Mouse (Mus musculus) ovary, postnatal 36 days (tissue): ENCODE measurements around the gene Ppa2.

ENCODE experiments used
- DNase-seq: peaks from one replicate; pipeline ENCODE4 v3.0.0; 2022; ENCODE audit warnings: low spot score, mixed read lengths

Gene Ppa2

DNA sequence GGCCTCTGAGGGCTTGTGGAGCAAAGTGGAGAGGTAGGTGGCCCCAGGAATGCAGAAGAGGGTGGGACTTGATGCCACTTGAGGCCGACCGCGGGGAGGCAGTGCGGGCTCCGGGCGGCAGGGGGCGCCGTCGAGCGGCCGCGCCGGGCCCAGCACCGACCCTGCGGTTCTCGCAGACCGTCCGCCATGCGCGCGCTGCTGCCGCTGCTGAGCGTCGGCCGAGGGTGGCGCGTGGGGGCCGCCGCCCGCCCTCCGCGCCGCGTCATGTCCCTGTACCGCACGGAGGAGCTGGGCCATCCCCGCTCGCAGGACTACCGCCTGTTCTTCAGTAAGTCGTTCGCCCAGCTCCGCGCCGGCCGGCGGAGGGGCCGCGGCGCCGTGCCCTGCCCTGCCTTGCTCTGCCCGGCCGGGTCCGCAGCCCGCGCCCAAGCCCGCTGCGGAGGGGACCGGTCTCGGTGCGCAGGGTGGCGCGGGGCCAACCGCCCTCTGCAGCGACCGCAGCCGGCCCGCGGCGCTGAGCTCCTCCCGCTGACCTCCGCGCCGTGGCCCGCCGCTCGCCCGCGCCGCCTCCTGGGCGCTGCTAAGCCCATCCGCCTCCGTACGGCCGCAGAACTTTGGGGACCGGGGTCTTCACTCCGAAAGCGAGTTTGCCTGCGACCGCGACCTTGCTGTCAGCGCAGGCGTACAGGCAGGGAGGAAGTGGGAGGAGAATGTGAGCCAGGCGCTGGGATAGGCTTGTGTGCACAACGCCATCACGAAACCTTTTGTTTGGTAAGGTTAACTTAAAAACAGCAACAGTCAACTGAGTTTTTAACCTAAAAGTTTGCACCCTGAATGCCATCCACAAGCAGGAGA is at the start of gene Ppa2:
TSS of gene Ppa2 (plus strand) at position 157 of the 855 bp plus-strand sequence.
- peak; percentile 85 for DNase-seq

GRCm38 (mm10) chr3:133271887-133272286 is 38.0 kb upstream of the Ppa2 start:
- DNase-seq: peak; percentile 51

DNA sequence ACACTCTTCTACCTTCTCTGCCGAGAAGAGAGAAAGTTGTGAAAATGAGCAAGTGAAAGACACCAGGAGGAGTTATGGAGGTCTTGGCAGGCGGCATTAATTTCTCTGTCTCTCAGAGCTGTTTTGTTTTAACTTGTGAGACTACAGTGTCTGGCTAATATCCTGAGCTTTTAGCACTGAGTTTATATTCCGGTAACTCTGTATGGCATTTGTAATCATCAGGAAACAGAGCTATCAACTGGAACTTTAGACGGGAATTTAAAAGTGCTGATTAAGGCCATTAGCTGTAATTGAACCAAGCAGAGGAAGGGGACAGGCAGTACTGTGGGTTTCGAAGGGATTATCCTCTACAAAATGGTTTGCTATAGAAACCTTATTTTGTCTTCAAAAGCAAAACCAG is 25.3 kb upstream of the Ppa2 start:
- DNase-seq: no peak

DNA sequence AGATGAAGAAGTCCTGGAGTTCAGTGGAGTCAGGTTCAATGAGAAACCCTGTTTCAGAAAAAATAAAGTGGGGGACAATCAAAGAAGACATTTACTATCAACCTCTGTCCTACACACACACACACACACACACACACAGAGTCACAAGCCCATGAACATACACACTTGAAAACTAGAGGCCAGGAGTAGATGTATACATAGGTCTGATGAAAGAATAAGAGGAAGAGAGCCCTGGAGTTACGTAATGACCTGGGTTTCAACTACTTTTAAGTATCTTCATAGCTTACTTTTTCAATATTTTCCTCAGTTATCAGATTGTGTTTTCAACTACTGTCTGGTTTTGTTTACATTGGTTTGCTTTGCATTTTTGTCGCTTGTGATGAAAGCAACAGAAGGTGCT is 21.1 kb upstream of the Ppa2 start:
- no peak for DNase-seq

- DNase-seq: no peak
Measured at GRCm38 (mm10) chr3:133304328-133304727, 5.6 kb upstream of the Ppa2 start.

DNA sequence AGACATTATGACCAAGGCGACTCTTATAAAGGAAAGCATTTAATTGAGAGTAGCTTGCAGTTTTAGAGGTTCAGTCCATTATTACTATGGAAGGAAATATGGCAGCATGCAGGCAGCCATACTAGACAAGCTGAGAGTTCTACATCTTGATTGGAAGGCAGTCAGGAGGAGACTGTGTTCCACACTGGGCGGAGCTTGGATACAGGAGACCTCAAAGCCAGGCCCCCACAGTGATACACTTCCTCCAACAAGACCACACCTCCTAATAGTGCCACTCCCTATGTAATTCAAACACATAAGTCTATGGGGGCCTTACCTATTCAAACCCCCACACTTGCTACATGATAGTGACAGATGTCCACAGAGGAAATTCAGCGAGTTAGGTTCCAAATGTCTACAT is 1.5 kb upstream of the Ppa2 start:
- DNase-seq: no peak

DNA sequence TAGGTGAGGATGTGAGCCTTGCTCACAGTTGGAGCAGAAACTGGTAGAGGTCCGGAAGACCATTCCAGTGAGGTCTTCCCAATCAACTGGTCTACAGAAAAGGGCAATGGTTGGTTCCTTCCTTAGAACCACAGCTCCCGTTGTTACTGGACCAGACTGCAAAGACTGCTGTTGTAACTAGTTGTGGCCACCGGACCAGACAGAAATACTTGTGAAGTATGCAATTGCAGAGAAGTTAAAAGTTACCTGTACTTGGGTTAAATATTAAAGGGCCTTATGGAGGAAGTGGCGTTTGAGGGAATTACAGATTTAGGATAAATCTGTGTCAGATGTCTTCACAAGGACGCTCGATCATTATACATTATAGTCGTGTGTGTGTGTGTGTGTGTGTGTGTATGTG is 551 bp upstream of the Ppa2 start:
- DNase-seq: no peak

DNA sequence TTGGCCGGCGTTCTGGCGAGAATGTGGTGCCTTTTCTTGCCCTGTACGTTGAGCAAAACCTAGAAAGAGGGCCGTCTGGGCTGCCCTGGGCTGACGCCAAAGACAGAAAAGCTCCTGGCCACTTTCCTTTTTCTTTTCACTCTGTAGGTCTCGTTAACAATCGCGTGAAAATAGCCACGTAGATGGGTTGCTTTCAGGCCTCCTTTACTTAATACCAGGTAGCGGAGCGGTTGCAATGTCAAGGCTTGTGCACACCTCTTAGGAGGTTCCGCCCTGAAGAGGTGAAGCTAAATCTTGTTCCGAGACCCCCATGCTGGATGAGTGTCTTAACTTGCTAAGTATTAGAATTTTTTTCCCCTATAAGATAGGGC is 884 bp downstream of the Ppa2 start:
- DNase-seq: no peak

GRCm38 (mm10) chr3:133312331-133312730 is 2.4 kb downstream of the Ppa2 start:
- DNase-seq: no peak

GRCm38 (mm10) chr3:133312850-133313249 is 2.9 kb downstream of the Ppa2 start:
- DNase-seq: no peak

- no peak for DNase-seq
Measured at GRCm38 (mm10) chr3:133313491-133314199, 3.7 kb downstream of the Ppa2 start.

DNA sequence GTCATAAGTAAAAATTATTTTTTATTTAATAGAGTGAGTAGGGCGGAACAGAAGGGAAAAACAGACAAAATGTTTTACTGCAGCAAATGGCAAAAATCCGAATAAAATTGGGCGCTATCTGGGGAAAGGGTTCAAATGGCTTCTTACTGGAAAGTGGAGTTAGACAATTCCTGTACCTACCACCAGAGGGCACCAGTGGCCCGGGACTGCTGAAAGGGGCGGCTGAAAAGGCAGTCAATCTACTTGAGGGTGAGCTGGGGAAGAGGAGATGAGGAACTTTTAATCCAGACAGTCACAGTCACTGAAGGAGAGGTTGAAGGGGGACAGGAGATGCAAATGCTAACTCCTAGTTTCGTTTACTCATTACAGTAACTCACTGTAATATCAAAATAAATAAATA is 4.6 kb downstream of the Ppa2 start:
- peak; percentile 48 for DNase-seq

GRCm38 (mm10) chr3:133315011-133315410 is 5.1 kb downstream of the Ppa2 start:
- DNase-seq: no peak

GRCm38 (mm10) chr3:133315647-133316046 is 5.7 kb downstream of the Ppa2 start:
- DNase-seq: no peak

GRCm38 (mm10) chr3:133317845-133318244 is 7.9 kb downstream of the Ppa2 start:
- no peak for DNase-seq

GRCm38 (mm10) chr3:133318596-133318995 is 8.7 kb downstream of the Ppa2 start:
- DNase-seq: no peak

GRCm38 (mm10) chr3:133319795-133320194 is 9.9 kb downstream of the Ppa2 start:
- no peak for DNase-seq

- no peak for DNase-seq
Measured at GRCm38 (mm10) chr3:133320313-133320712, 10.4 kb downstream of the Ppa2 start.

- DNase-seq: no peak
Measured at GRCm38 (mm10) chr3:133321928-133322327, 12.0 kb downstream of the Ppa2 start.

DNA sequence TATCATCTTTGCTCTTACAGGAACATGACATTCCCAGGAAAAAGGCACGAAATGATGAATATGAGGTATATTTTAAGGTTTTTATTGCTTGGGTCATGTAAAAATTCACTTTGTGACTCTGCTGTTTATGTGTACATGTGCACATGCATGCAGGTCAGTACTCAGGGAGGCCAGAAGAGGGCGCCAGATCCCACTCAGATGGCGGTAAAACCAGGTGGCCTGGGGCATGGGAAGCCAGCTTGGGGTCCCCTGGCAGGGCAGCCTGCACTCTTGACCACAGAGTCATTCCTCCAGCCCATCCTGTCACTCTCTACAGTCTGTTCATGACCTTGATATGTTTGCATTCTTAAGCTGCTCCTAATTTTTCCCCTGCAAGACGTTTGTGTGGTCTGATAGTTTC is 12.6 kb downstream of the Ppa2 start:
- no peak for DNase-seq

DNA sequence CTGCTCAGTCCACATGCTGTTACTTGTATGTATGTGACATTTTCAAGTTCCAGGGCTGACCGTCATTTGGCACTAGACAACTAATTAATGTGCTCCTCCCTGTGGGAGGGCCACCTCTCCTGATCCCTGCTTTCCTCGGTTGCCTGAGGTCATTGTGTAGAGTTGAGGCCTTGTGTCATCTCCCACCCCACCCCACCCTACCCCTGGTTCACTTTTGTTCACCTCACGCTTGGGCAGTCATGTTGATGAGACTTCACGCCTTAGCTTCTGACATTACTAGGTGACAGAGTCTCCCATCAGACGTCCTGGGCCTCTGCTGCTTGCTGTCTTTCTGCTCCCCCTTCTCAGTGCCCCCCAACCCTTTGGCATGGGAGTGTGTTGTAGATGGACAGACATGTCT is 15.2 kb downstream of the Ppa2 start:
- no peak for DNase-seq

GRCm38 (mm10) chr3:133328551-133328950 is 18.6 kb downstream of the Ppa2 start:
- DNase-seq: no peak

GRCm38 (mm10) chr3:133329406-133329805 is 19.5 kb downstream of the Ppa2 start:
- no peak for DNase-seq
